Mouse (Mus musculus) Muller cell, postnatal 12 days (primary cell): Measurements from ENCODE around the gene Hist1h4h.

ENCODE experiments used
- DNase-seq: peaks from one replicate; pipeline ENCODE4 v3.0.0-alpha.2; 2015; ENCODE audit errors: inconsistent ontology term

Gene Hist1h4h

DNA sequence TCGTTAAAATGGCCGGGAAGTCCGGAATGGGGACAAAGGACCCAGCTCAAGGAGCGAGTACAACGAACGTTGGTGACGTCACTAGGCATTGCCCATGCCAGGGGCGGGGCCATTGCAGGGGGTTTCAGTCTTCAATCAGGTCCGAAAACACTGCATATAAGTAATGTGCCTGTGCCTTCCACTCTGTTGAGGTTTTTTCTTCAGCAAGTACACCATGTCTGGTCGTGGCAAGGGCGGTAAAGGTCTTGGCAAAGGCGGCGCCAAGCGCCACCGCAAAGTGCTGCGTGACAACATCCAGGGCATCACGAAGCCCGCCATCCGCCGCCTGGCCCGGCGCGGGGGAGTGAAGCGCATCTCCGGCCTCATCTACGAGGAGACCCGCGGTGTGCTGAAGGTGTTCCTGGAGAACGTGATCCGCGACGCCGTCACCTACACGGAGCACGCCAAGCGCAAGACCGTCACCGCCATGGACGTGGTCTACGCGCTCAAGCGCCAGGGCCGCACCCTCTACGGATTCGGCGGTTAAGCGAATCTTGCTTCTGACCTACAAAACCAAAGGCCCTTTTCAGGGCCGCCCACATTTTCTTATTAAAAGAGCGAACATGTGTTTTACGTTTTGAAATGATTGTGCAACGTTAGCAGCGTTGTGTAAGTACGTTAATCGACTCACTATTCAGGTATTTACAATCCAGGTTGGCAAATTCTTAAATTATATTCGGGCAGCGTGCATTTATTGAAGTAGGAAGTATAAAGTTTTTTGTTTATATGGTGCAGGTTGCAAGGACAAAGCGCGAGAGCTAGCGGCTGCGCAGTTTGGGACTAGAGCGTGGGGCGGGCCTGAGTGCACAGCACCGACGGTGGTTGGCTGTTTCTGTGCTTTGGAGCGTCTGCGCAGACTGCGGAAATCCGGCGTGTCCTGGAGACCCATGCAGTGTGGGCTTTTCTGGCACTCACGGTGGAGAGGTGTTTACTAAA, at the start of gene Hist1h4h:
Gene Hist1h4h, plus strand, starts transcription at position 150 of the 975 bp plus-strand sequence.
- peak; percentile 97 for DNase-seq

DNA sequence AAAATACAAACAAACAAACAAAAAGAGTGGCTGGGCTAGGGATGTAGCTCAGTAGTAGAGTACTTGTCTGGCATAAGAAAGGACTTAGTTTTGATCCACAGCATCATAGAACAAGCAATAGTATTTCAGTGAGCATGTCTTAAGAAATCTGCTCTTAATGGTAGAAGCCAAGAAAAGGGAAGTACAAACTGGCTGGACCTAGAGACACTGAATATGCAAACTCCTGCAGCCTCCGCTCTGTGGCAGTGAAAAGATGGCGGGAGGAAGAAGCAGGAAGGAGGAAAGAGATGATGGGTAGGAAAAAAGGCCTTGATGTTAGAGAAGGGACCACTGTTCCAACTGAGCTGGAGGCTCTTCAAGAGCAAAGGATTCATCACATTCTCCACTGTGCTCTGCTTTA, 47.7 kb upstream of the Hist1h4h start:
- no peak for DNase-seq

DNA sequence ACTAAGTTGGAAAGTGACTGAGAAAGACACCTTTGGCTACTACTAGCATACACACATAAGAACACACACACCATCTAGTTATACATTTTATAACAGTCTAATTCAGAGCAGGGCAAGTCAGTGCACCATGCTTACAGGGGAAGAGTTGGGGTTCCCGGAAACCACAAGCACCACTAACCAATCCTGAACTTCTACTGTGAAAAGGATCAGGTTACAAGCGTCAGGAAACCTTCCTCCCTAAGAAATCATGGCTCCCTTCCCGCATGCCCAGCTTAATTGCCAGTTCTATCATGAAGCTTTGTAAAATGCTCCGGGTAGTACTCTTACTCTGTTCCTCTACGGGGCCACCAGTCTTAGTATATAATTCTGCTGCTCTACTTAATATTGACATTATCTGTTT, 45.6 kb upstream of the Hist1h4h start:
- no peak for DNase-seq

DNA sequence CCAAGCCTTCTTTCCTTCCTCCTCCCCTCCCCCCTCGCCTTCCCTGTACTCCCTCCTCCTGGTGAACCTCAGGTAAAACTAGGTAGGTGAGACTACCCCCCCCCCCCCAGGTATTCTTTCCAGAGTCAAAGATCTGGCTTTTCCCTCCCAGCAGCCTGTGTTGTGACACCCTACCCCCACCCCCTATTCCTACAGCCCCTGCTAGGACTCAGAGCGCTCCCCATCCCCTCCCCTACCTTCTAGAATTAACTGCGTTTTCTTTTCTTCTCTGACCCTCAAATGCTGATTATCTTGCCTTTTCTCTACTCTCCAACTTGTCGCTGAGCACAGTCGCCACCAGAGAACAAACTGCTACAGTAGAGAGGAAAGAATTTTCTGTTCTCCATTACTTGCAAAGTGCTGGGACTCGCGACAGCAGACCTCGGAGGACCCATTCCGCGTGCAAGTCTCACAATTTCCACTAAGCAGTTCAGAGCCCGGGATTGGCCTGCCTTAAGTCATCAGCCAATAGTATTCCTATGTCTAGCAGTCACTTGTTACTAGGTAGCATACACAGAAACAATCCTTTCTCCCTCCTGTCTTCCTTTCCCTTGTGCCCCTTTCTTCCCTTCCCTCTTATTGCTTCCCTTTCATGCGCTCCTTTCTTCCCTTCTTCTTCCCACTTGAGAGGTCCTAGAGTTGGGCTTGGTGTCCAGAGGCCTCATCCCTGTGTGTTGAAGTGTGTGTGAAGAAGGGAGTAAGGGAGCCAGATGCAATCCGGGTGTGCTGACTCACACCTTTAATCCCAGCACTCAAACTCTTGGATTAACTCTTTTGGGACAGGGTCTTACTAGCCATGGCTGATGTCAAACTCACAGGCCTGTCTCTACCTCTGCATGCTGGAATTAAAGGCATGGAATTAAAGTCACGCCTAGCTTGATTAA, 42.2 kb upstream of the Hist1h4h start, which contains the start of gene Btn2a2:
Gene Btn2a2, minus strand, starts transcription at position 458 of the 923 bp plus-strand sequence.
- peak; percentile 78 for DNase-seq

DNA sequence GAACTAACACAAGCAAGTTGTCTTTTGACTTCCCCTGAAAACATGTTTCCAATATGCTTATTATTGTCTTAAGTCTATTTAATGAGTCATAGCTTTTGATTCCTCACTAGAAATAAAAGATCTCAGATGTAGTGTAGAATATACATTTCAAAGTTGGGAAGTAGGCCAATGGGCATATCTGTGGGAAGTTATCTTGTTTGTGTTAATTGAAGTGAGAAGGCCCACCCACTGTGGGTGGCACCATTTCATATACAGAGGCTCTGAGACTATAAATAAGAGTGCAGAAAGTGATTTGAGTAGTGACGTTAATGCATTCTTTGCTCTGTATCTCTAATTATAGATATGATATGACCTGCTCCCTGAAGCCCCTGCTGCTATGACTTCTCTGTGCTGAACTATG, 40.0 kb upstream of the Hist1h4h start:
- DNase-seq, result no peak

DNA sequence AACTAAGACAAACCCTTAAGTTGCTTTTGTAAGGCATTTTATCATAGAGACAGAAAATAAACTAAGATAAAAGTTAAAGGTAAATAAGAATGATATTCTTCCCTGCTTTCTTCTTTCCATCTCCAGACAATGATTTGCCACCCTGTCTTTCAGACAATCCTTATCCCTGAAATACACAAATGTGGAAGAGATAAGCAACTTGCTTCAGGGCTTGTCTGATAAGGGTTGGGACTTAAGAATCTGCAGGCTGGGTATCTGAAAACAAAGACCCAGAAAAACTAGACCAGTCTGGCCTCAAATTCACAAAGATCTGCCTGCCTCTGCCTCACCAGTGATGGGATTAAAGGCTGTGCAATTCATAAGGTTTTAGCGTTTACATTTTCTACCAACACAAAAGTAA, 39.6 kb upstream of the Hist1h4h start:
- no peak for DNase-seq

DNA sequence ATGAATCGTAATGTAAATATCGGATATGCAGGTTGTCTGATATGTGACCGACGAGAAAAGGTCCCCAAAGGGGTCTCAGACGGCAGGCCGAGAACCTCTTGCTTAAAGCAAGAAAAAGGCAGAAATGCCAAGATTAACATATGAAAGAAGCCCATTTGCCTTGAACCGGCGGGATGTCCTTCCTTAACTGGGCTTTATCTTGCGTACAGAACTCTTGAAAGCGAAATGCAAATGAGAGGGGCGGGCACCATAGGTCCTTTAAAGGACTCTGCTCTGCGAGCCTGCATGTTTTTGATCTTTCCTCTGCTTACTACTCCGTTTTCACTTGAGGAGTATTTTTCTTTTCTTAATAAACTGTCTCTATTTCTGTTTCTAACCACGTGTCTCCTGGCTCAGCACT, 38.9 kb upstream of the Hist1h4h start:
- no peak for DNase-seq

DNA sequence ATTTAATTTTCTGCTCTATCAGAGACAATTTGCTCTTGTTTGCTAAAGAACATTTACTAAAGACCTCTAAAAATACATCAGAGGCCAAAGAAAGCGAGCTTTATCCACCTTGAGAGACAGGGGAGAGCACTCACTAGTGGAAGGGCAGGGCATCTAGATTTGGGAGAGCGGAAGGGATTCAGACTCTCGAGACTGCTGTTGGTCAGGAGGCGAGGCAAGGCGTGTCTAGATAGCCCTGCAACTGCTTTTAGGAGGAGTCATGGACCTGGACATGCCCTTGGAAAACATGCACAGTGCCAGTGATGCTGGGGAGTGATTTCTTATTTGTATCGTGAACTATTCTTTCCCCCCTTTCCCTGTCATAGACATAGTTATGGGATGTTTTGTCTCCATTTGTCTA, 35.3 kb upstream of the Hist1h4h start:
- DNase-seq, result no peak

DNA sequence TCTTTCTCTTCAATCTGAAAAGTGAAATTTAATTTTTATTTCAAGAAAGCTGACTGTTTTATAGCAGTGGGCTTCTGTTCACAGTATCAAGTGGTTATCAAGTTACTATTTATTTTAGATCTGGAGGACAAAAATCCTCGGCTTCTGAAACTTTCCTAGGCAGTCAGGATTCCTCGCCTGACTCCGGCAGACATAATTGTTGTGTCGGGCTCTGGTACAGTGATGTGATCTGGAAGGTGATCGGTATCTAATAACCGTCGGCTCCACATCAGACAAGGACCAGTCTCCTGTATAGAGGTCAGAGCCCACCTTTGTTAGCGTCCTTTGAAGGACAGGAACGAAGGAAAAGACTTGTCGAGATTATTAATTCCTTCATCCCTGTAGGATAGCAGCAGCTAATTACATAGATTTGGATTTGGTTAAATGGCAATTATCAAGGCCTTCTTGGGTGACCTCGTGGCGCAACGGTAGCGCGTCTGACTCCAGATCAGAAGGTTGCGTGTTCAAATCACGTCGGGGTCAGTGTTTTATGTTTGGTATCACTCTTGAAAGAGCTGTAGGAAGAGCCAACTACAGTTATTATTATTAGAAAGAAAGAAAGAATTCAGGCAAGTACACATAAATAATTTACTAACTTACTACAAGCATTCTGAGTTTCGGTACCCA, 33.1 kb upstream of the Hist1h4h start:
- peak; percentile 55 for DNase-seq

DNA sequence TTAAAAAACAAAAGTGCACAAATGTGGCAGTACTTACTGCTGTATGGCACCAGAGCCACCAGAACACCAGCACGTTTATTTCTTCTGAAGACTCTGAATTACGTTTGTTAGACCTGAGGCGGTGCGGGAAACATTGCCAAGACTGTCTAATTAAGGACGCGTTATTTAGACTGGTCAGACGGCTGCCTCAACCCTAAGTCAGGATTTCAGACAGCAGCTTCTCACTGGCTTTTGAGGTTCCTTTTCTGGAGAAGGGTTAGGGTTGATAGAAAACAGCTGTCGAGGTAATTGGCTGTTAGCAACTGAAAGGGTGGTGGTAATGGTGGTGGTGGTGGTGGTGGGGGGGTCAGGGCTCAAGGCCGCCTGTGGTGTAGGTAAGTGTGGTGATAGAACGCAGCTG, 32.2 kb upstream of the Hist1h4h start:
- DNase-seq, result peak; percentile 32

DNA sequence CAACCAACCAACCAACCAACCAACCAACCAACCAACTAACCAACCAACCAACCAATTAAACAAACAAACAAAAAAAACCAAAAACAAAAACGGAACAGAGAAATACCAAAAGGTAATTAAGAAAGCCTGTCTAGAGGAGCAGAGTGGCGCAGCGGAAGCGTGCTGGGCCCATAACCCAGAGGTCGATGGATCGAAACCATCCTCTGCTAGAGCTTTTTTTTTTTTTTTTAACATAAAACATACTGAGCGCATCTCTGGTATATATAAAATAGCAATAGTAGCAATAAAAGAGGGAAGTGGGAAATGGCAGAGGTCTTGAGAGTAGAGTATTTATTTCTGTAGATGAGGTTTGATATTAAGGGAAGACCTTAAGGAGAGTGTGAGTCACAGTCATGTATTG, 30.9 kb upstream of the Hist1h4h start:
- DNase-seq, result no peak

DNA sequence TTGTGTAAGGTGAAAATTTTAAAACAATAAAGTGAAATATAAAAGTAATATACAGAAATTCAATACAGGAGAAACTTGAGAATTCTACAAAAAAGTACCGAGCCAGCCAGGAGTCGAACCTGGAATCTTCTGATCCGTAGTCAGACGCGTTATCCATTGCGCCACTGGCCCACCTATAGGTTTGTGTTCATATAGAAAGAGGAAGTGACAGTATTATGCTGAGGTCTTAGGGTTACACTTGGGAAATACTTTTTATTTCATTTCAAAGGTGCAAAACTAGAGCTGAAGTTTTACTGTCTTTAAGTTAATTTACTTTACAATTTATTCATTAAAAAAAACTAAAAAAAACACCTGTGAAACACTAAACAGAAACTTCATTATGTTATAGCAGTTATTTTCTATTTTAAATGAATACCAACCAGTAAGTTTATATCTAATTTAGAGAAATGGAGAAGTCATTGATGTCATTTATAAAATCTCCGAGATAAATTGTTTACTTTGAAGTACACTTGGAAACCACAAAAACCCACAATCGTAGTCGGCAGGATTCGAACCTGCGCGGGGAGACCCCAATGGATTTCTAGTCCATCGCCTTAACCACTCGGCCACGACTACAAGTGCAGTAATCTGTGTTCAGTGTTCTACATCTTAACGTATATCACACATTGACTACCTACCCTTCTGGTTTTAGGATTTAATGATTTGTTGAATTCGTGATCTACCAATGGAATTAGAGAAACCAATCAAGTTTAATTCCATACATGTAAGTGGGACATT, 30.2 kb upstream of the Hist1h4h start:
- peak; percentile 77 for DNase-seq

DNA sequence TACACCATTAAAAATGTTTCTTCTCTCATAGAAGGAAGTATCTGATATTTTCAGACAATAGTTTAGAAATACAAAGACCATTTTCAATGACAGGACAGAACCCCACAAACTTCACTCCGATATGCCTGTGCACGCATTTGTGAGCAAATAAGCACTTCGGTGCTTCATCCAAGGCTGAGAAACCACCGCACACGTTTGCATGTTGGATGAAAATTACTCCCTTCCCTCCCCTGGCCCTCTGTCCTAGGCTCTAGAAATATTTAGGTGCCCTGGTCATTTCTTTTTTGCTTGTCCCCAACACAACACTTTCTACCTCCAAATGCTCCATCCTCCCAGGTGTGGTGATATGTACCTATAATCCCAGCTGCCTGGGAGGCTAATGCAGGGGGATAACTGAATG, 29.3 kb upstream of the Hist1h4h start:
- DNase-seq, result no peak

DNA sequence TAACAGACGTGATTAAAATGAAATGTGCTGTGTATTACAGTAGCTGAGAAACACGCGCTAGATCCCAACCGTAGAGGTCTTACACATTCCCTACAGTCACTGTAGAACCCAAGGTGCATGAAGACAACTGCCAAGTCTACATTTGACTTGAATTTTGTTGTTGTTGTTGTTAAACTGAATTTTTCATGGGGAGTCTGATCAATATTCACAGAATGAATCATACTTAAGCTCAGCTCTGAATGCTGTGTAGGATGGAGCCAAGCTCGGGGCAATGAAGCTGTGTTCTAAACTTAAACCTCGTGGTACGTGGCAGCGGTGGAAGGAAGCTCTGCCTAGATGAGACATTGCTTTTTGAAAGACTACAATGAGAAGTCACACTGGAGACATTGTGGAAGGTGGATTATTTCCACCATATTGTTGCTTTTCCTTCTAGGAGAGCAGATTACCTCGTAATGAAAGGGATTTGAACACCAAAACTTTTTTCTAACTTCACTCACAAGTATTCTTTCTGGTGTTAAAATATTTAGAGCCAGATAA, 28.8 kb upstream of the Hist1h4h start:
- no peak for DNase-seq

DNA sequence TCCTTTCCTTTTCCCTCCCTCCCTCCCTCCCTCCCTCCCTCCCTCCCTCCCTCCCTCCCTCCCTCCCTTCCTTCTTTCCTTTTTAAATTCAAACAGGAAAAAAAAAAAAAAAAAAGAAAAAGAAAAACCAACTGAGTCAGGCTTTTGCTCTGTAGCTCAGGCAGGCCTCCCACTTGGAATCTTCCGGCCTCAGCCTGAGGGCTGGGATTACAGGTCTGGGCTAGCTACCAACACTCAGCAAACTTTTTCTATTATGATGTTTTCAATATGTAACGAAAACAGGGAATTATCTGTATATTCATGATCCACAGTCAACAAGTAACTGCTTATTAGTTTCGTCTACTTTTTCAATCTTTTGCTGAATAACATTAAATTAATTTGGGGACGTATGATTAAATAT, 27.9 kb upstream of the Hist1h4h start:
- DNase-seq, result no peak

DNA sequence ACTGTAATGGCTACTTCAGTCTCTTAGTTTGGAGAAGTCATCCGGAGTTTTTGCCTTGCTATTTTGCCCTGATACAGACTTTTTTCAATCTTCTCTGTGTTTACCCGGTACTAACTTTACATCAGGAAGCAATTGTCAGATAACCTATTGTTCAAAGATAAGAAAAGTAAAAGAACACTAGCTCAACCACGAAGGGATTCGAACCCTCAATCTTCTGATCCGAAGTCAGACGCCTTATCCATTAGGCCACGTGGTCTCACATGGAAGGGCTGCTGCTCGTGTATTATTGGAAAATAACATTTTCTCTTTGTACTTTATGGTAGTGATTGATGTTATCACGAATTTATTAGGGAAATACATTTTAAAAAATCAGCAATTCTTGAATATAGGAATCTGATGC, 27.1 kb upstream of the Hist1h4h start:
- DNase-seq, result peak; percentile 57

DNA sequence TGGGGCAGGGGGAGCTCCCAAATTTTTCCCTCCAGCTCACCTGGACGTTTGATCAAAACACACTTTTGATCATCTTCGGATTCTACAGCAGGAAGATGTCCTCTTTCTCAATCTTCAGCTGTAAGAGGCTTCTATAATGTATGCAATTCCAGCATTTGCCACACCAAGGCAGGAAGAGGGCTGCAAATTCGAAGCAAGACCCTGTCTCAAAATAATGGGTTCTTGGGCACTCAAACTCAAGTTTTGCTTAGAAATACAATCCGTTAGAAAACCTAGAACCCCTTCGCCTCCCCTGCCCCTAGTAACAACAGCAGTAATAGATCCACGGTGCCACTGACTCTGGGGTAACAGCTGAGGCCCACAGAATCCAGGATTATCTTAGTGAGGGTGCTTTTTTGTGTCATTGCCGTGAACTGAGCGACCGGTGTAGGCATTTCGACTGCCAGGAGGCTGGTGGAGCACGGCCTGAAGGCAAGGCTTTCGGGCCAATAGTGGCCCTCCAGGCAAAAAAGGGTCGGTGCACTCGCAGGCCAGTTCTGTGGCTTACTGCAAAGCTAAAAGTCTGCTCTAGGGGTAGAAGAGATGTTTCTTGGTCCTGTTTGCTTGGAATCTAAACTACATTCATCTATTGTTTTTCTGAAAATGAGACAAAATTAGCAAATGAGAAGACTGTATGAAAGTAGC, 25.0 kb upstream of the Hist1h4h start:
- DNase-seq, result no peak

DNA sequence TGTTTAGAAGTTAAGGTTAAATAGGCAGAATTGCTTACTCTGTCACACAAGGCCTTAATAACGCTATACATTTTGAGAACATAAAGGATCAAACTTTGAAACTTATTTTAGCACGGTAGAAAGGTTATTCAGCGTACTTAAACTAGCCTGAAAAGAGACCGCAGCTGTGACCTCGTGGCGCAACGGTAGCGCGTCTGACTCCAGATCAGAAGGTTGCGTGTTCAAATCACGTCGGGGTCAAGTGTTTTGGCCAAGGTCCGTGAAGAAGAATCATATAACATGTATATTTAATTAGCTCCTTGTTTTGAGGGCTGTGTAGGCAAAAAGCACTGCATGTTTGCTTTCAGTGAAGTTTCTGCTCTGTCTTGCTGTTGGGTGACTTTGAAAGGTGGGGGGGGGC, 24.5 kb upstream of the Hist1h4h start:
- no peak for DNase-seq

DNA sequence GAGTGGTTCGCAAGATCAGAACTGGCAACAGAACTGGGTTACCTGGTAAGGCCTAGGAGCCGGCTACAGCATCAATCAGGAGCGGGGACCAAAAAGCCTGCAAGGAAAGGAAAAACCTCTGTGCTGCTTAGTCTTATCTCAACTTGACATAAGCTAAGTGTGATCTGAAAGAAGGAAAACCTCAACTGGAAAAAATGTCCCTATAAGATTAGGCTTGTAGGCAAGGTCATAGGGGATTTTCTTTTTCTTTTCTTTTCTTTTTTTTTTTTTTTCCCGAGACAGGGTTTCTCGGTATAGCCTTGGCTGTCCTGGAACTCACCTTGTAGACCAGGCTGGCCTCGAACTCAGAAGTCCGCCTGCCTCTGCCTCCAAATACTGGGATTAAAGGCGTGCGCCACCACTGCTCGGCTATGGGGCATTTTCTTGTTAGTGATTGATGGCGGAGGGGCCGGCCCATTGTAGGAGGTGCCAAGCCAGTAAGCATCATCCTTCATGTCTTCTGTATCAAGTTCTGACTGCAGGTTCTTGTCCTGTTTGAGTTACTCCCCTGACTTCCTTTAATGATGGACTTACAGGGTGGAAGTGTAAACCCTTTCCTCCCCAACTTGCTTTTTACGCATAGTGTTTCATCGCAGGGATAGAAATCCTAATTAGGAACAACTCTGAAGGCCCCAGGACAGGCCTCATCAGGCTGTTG, 23.9 kb upstream of the Hist1h4h start:
- DNase-seq, result no peak

DNA sequence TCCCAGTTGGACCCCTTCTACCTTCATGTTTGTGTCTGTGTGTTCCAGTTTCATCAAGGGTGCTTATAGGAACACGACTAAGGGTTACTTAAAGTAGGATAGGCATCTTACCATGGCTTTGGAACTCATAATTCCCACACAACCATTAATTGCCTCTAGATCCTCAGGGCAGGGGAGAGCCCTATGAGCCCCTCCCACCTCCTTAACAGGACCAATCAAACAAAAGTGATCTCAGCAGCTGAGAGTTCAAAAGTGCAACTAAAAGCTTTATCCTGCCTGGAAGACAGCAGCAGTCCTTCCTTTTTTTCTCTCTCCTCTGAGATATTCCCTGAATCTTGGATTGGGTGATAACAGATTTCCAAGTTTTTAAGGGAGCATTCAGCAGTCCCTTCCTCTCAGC, 20.7 kb upstream of the Hist1h4h start:
- DNase-seq, result no peak
